Mouse (Mus musculus) CH12.LX (cell line): ENCODE data around the gene Xpo4.

Source experiments
- CTCF ChIP-seq, 2 experiments: IDR thresholded peaks in 1 of 2; conservative IDR thresholded peaks in 1 of 2; 2 replicates each; pipeline ENCODE4 v1.5.1; 2011 to 2012; ENCODE audit warnings: low read depth in 2 of 2, low read length in 2 of 2, improper control_type of control experiment in 1 of 2, inconsistent platforms in 1 of 2, mild to moderate bottlenecking in 1 of 2, moderate library complexity in 1 of 2
- EP300 ChIP-seq: IDR thresholded peaks from 2 replicates; pipeline ENCODE4 v1.6.1; 2011; ENCODE audit warnings: low read length, improper control_type of control experiment
- MAFK ChIP-seq: IDR thresholded peaks from 2 replicates; pipeline ENCODE4 v1.6.1; 2011; ENCODE audit warnings: low read length, improper control_type of control experiment; ENCODE audit not compliant: insufficient replicate concordance
- MAX ChIP-seq: IDR thresholded peaks from 2 replicates; pipeline ENCODE4 v1.6.1; 2011; ENCODE audit warnings: low read length, improper control_type of control experiment
- PAX5 ChIP-seq: IDR thresholded peaks from 2 replicates; pipeline ENCODE4 v1.6.1; 2012; ENCODE audit warnings: low read length, inconsistent platforms, mixed read lengths
- POLR2A ChIP-seq: IDR thresholded peaks from 2 replicates; pipeline ENCODE4 v1.6.1; 2011; ENCODE audit warnings: low read depth, mild to moderate bottlenecking, improper control_type of control experiment, low read length
- RCOR1 ChIP-seq: conservative IDR thresholded peaks from 2 replicates; pipeline ENCODE4 v1.6.1; 2012; ENCODE audit warnings: low read depth, mild to moderate bottlenecking, inconsistent platforms, low read length, improper control_type of control experiment
- UBTF ChIP-seq: IDR thresholded peaks from 2 replicates; pipeline ENCODE4 v1.6.1; 2012; ENCODE audit warnings: low read depth, mild to moderate bottlenecking, inconsistent platforms, low read length, improper control_type of control experiment, moderate library complexity

DNA sequence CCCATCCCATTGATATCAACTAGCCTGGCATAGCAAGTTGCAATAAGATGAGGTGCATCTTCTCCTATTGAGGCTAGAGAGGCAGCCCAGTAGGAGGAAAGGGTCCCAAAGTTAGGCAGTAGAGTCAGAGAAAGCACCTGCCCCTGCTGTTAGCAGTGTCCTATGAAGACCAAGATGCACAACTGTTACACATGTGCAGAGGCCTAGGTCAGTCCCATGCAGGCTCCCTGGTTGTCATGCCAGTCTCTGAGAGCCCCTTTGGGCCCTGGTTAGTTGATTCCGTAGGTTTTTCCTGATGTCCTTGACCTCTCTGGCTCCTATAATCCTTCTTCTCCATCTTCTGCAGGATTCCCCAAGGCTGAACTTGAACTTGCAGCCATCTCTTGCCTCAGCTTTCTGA, 14.3 kb upstream of the Xpo4 start:
- TF ChIP-seq CTCF (conservative IDR thresholded peaks at IDR 0.05 in 1 of 2, IDR thresholded peaks at IDR 0.05 in 1 of 2; ENCODE audit: low read depth in 2 of 2, low read length in 2 of 2) (no peak), RCOR1 (no peak), MAFK (no peak), UBTF (no peak), MAX (no peak), EP300 (no peak), POLR2A (no peak), PAX5 (no peak)
